Mouse (Mus musculus) cerebellum, adult 2 months (tissue): ENCODE measurements around the gene Neurod6.

Experiments
- CTCF ChIP-seq: fragments of 200-500 bp; IDR thresholded peaks from 2 replicates; pipeline ENCODE4 v1.5.1; 2011; ENCODE audit warnings: low read depth, mild to moderate bottlenecking, control low read depth, low read length, moderate library complexity, borderline replicate concordance; ENCODE audit not compliant: insufficient read depth
- POLR2A ChIP-seq: fragments of 200-500 bp; IDR thresholded peaks from 2 replicates; pipeline ENCODE4 v1.6.1; 2011; ENCODE audit warnings: low read length, control low read depth, borderline replicate concordance; ENCODE audit not compliant: insufficient read depth

- TF ChIP-seq CTCF (no peak), POLR2A (no peak)
Observed at GRCm38 (mm10) chr6:55646111-55646823, 34.8 kb downstream of the Neurod6 start.
